Mouse (Mus musculus) limb, embryonic 12.5 days (tissue): Measurements from ENCODE around the gene Olfr670. TPM values are rescaled to one million over a fixed set of nuclear protein-coding genes. Genes with fewer than 3 reads are reported as not detected.
"Not testable (repeated sequence)": the region's sequence is repeated elsewhere in the genome, so short reads cannot be mapped to it uniquely, and the experiment has no call there.

Experiments
- ATAC-seq: fragments of 200-750 bp; cut with Nextera tagmentation; 2 replicates; pipeline ENCODE4 v1.8.0; 2017; ENCODE audit warnings: low read depth, moderate TSS enrichment; ENCODE audit not compliant: insufficient number of reproducible peaks, insufficient read depth, low FRiP score, low TSS enrichment
- H3K27ac ChIP-seq: fragments of 300-500 bp; sonication (generic); 2 replicates; pipeline ENCODE4 v1.5.1; 2016; ENCODE audit warnings: mild to moderate bottlenecking, moderate library complexity
- H3K27me3 ChIP-seq: fragments of 300-500 bp; sonication (generic); 2 replicates; pipeline ENCODE4 v1.6.1; 2016; ENCODE audit warnings: mild to moderate bottlenecking, moderate library complexity
- H3K36me3 ChIP-seq: fragments of 300-500 bp; sonication (generic); 2 replicates; pipeline ENCODE4 v1.6.1; 2016; ENCODE audit warnings: mild to moderate bottlenecking, moderate library complexity
- H3K4me1 ChIP-seq: fragments of 300-500 bp; sonication (generic); replicated peaks from 2 replicates; pipeline ENCODE4 v1.6.1; 2016
- H3K4me2 ChIP-seq: fragments of 300-500 bp; sonication (generic); 2 replicates; pipeline ENCODE4 v1.6.1; 2016; ENCODE audit warnings: mild to moderate bottlenecking, moderate library complexity
- H3K4me3 ChIP-seq: fragments of 300-500 bp; sonication (generic); replicated peaks from 2 replicates; pipeline ENCODE4 v1.5.1; 2016; ENCODE audit warnings: mild to moderate bottlenecking
- H3K9ac ChIP-seq: fragments of 300-500 bp; sonication (generic); replicated peaks from 2 replicates; pipeline ENCODE4 v1.6.1; 2016; ENCODE audit warnings: mild to moderate bottlenecking, moderate library complexity
- H3K9me3 ChIP-seq: fragments of 300-500 bp; sonication (generic); 2 replicates; pipeline ENCODE4 v1.6.1; 2016; ENCODE audit warnings: mild to moderate bottlenecking, moderate library complexity
- WGBS: fragments of 180-500 bp; shearing (Covaris S2); methylation state at CpG from one replicate; pipeline ENCODE4 v1.1.7; 2016; 5-methylcytosine and 5-hydroxymethylcytosine counted together
- polyA plus RNA-seq: library from polyadenylated mRNA; unstranded; fragments of >200 nt; fragmentation: Nextera tagmentation; extraction: Ambion mirVana; gene quantifications from 2 replicates; pipeline ENCODE4 v1.2.1, GENCODE M21; 2016

Olfr670 gene
- polyA plus RNA-seq: not detected in 2 replicates

GRCm38 (mm10) chr7:104962520-104962919 lies at the start of gene Olfr670:
Gene Olfr670 (minus strand): TSS chr7:104962620.
- Histone ChIP-seq H3K27me3 (no peaks in the 10 kb centered on the region), H3K27ac (no peak within 1 kb of the TSS), H3K9me3 (no peaks in the 10 kb centered on the region), H3K36me3 (no peaks in the 10 kb centered on the region), H3K9ac (no peak within 1 kb of the TSS), H3K4me3 (no peak within 1 kb of the TSS), H3K4me1 (no peaks in the 10 kb centered on the region), H3K4me2 (no peak within 1 kb of the TSS)
- ATAC-seq: no peak
- 56% methylated on average over 1 of the region's 1 CpGs for WGBS

GRCm38 (mm10) chr7:105001929-105002328 lies 39.5 kb upstream of the Olfr670 start, which contains the start of gene Olfr672:
Gene Olfr672 (minus strand): TSS chr7:105002029.
- H3K4me3 ChIP-seq: no peak within 1 kb of the TSS
- no peaks in the 10 kb centered on the region for H3K4me1 ChIP-seq
- no peaks in the 10 kb centered on the region for H3K9me3 ChIP-seq
- no peak within 1 kb of the TSS for H3K4me2 ChIP-seq
- ATAC-seq: no peak
- H3K27me3 ChIP-seq: no peaks in the 10 kb centered on the region
- H3K27ac ChIP-seq: no peak within 1 kb of the TSS
- no peak within 1 kb of the TSS for H3K9ac ChIP-seq
- no peaks in the 10 kb centered on the region for H3K36me3 ChIP-seq

- no peaks in the 10 kb centered on the region for H3K4me1 ChIP-seq
- no peaks in the 10 kb centered on the region for H3K27me3 ChIP-seq
- WGBS: 87% methylated on average over 1 of the region's 1 CpGs
- H3K36me3 ChIP-seq: no peaks in the 10 kb centered on the region
- no peak within 1 kb of the TSS for H3K4me2 ChIP-seq
- H3K27ac ChIP-seq: no peak within 1 kb of the TSS
- no peaks in the 10 kb centered on the region for H3K9me3 ChIP-seq
- H3K4me3 ChIP-seq: no peak within 1 kb of the TSS
- no peak within 1 kb of the TSS for H3K9ac ChIP-seq
- ATAC-seq: no peak
These were observed 16.6 kb upstream of the Olfr670 start, which contains the start of gene Olfr671 for GRCm38 (mm10) chr7:104979026-104979425. Gene Olfr671 (minus strand): TSS chr7:104979126.

DNA sequence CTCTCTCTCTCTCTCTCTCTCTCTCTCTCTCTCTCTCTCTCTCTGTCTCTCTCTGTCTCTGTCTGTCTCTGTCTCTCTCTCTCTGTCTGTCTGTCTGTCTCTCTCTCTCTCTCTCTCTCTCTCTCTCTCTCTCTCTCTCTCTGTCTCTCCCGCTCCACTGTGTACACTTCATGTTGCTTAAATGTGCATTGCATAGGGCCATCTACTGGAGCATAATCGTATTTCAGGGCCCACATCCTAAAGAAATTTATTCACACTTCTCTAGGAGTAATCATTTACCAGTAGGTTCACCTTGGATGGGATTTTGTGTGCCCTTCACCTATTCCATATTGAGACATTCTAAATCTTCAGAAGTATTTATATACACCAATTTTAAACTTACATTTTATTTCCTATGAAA lies 10.1 kb upstream of the Olfr670 start:
- H3K9ac ChIP-seq, H3K27ac ChIP-seq, H3K4me1 ChIP-seq, H3K9me3 ChIP-seq, ATAC-seq, H3K4me2 ChIP-seq, H3K4me3 ChIP-seq, H3K27me3 ChIP-seq, H3K36me3 ChIP-seq: not testable (repeated sequence)
- 82% methylated on average over 2 of the region's 2 CpGs for WGBS

DNA sequence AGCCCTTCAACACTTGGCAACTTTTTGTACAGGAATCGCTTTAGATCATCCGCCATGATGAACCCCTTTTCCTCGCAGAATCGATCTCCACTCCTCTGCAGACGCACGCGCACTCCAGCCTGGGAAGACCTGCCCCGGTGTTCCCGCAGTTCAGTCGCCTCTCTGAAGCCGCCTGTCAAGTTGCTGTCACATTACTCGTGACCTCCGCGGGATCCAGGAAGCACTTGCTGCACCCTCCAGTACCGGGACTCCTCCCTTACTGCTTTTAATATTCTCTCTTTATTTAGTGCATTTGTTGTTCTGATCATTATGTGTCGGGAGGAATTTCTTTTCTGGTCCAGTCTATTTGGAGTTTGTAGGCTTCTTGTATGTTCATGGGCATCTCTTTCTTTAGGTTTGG lies 12.2 kb downstream of the Olfr670 start:
- 96% methylated on average over 16 of the region's 16 CpGs for WGBS
- not testable (repeated sequence) for ATAC-seq, H3K36me3 ChIP-seq, H3K27ac ChIP-seq, H3K4me1 ChIP-seq, H3K9ac ChIP-seq, H3K4me2 ChIP-seq, H3K4me3 ChIP-seq, H3K9me3 ChIP-seq, H3K27me3 ChIP-seq

- Histone ChIP-seq H3K27ac (no peak within 1 kb of the TSS), H3K27me3 (no peaks in the 10 kb centered on the region), H3K36me3 (no peaks in the 10 kb centered on the region), H3K4me2 (no peak within 1 kb of the TSS), H3K9me3 (no peaks in the 10 kb centered on the region), H3K9ac (no peak within 1 kb of the TSS), H3K4me3 (no peak within 1 kb of the TSS), H3K4me1 (no peaks in the 10 kb centered on the region)
- no peak for ATAC-seq
- WGBS: 91% methylated on average over 1 of the region's 1 CpGs
These were observed 28.5 kb downstream of the Olfr670 start, which contains the start of gene Olfr669 for GRCm38 (mm10) chr7:104933940-104934339. Gene Olfr669 (plus strand): TSS chr7:104934240.

GRCm38 (mm10) chr7:104927957-104928356 lies 34.5 kb downstream of the Olfr670 start, which contains the start of gene Olfr668:
Gene Olfr668 (minus strand): TSS chr7:104928057.
- H3K4me3 ChIP-seq: no peak within 1 kb of the TSS
- ATAC-seq: no peak
- no peak within 1 kb of the TSS for H3K4me2 ChIP-seq

GRCm38 (mm10) chr7:104921382-104921781 lies 41.0 kb downstream of the Olfr670 start, which contains the start of gene Olfr667:
Gene Olfr667 (minus strand): TSS chr7:104921482.
- 83% methylated on average over 1 of the region's 1 CpGs for WGBS
- H3K27ac ChIP-seq: no peak within 1 kb of the TSS
- no peak for ATAC-seq

More at GRCm38 (mm10) chr7:104927957-104928356, 34.5 kb downstream of the Olfr670 start, which contains the start of gene Olfr668:
- no peaks in the 10 kb centered on the region for H3K9me3 ChIP-seq
- H3K4me1 ChIP-seq: no peaks in the 10 kb centered on the region
- 87% methylated on average over 1 of the region's 1 CpGs for WGBS
- H3K9ac ChIP-seq: no peak within 1 kb of the TSS
- H3K36me3 ChIP-seq: no peaks in the 10 kb centered on the region
- no peak within 1 kb of the TSS for H3K27ac ChIP-seq
- no peaks in the 10 kb centered on the region for H3K27me3 ChIP-seq

More at GRCm38 (mm10) chr7:104921382-104921781, 41.0 kb downstream of the Olfr670 start, which contains the start of gene Olfr667:
- H3K4me3 ChIP-seq: no peak within 1 kb of the TSS
- no peaks in the 10 kb centered on the region for H3K4me1 ChIP-seq
- no peaks in the 10 kb centered on the region for H3K27me3 ChIP-seq
- H3K9ac ChIP-seq: no peak within 1 kb of the TSS
- H3K36me3 ChIP-seq: no peaks in the 10 kb centered on the region
- 0 out of 2 replicates have a peak, but pooled peaks cover 3% of the 10 kb centered on the region for H3K9me3 ChIP-seq
- no peak within 1 kb of the TSS for H3K4me2 ChIP-seq

Other genes with a start within 250 kb of the Olfr670 start
- not detected in 2 replicates for gene Usp17le, start 185.2 kb downstream of the Olfr670 start, polyA plus RNA-seq
- not detected in 2 replicates for gene Usp17lb, start 120.0 kb downstream of the Olfr670 start, polyA plus RNA-seq
- gene Usp17la, start 105.6 kb downstream of the Olfr670 start, polyA plus RNA-seq: not detected in 2 replicates
- gene Olfr665, start 84.6 kb downstream of the Olfr670 start, polyA plus RNA-seq: not detected in 2 replicates
- gene Olfr666, start 66.7 kb downstream of the Olfr670 start, polyA plus RNA-seq: not detected in 2 replicates
- not detected in 2 replicates for gene Olfr667, start 41.1 kb downstream of the Olfr670 start, polyA plus RNA-seq
- not detected in 2 replicates for gene Olfr668, start 34.6 kb downstream of the Olfr670 start, polyA plus RNA-seq
- not detected in 2 replicates for gene Olfr669, start 28.4 kb downstream of the Olfr670 start, polyA plus RNA-seq
- not detected in 2 replicates for gene Olfr671, start 16.5 kb upstream of the Olfr670 start, polyA plus RNA-seq
- gene Olfr672, start 39.4 kb upstream of the Olfr670 start, polyA plus RNA-seq: not detected in 2 replicates
- gene Olfr675, start 65.8 kb upstream of the Olfr670 start, polyA plus RNA-seq: not detected in 2 replicates
- not detected in 2 replicates for gene Olfr676, start 70.1 kb upstream of the Olfr670 start, polyA plus RNA-seq
- not detected in 2 replicates for gene Olfr677, start 88.8 kb upstream of the Olfr670 start, polyA plus RNA-seq
- gene Olfr678, start 101.9 kb upstream of the Olfr670 start, polyA plus RNA-seq: not detected in 2 replicates
- not detected in 2 replicates for gene Olfr679, start 118.6 kb upstream of the Olfr670 start, polyA plus RNA-seq
- not detected in 2 replicates for gene Olfr680-ps1, start 130.2 kb upstream of the Olfr670 start, polyA plus RNA-seq
- gene Olfr681, start 154.2 kb upstream of the Olfr670 start, polyA plus RNA-seq: not detected in 2 replicates
- gene Olfr683, start 184.4 kb upstream of the Olfr670 start, polyA plus RNA-seq: not detected in 2 replicates
- gene Olfr684, start 201.0 kb upstream of the Olfr670 start, polyA plus RNA-seq: not detected in 2 replicates
- not detected in 2 replicates for gene Olfr685, start 223.4 kb upstream of the Olfr670 start, polyA plus RNA-seq
- not detected in 2 replicates for gene Olfr686, start 244.9 kb upstream of the Olfr670 start, polyA plus RNA-seq